Mouse (Mus musculus): ENCODE measurements at regions not wholly inside any gene's neighbourhood (a gene's known extent, or its start where the extent isn't known, plus 50 kb on each side); places are given as distances from the start of the nearest gene placed in this dataset.

GRCm38 (mm10) chr3:131808127-131808526 is 243.6 kb downstream of the Papss1 start:
- no peak for TF ChIP-seq POLR2A (IDR thresholded peaks at IDR 0.05; ENCODE audit: borderline replicate concordance, low read depth, low read length)
- no peak for TF ChIP-seq CTCF (IDR thresholded peaks at IDR 0.05; ENCODE audit: low read depth, low read length)
